Mouse (Mus musculus): ENCODE measurements at regions not wholly inside any gene's neighbourhood (a gene's known extent, or its start where the extent isn't known, plus 50 kb on each side); places are given as distances from the start of the nearest gene placed in this dataset.

GRCm38 (mm10) chr9:115600228-115600627, 290.0 kb upstream of the Stt3b start:
- ATAC-seq (replicated peaks; ENCODE audit: insufficient number of reproducible peaks, insufficient read depth, low FRiP score, low read depth), result no peak
- no peak overlapping the region for H3K27ac ChIP-seq
- H3K4me2 ChIP-seq, result no peak overlapping the region
- no peaks in the 10 kb centered on the region for H3K36me3 ChIP-seq
- no peak overlapping the region for H3K4me3 ChIP-seq
- no peaks in the 10 kb centered on the region for H3K9me3 ChIP-seq (replicated peaks)
- H3K4me1 ChIP-seq (replicated peaks), result no peaks in the 10 kb centered on the region
- no peak overlapping the region for H3K9ac ChIP-seq
- 82% methylated on average over 9 of the region's 9 CpGs for WGBS
- H3K27me3 ChIP-seq, result no peaks in the 10 kb centered on the region

- no peaks in the 10 kb centered on the region for H3K27me3 ChIP-seq
- 68% methylated on average over 2 of the region's 2 CpGs for WGBS
- no peak overlapping the region for H3K4me3 ChIP-seq
- no peaks in the 10 kb centered on the region for H3K9me3 ChIP-seq (replicated peaks)
- no peaks in the 10 kb centered on the region for H3K4me1 ChIP-seq (replicated peaks)
- H3K4me2 ChIP-seq, result no peak overlapping the region
- no peak overlapping the region for H3K9ac ChIP-seq
- no peaks in the 10 kb centered on the region for H3K36me3 ChIP-seq
- ATAC-seq (replicated peaks; ENCODE audit: insufficient number of reproducible peaks, insufficient read depth, low FRiP score, low read depth), result no peak
- no peak overlapping the region for H3K27ac ChIP-seq
These were observed 290.6 kb upstream of the Stt3b start for GRCm38 (mm10) chr9:115600826-115601225.

DNA sequence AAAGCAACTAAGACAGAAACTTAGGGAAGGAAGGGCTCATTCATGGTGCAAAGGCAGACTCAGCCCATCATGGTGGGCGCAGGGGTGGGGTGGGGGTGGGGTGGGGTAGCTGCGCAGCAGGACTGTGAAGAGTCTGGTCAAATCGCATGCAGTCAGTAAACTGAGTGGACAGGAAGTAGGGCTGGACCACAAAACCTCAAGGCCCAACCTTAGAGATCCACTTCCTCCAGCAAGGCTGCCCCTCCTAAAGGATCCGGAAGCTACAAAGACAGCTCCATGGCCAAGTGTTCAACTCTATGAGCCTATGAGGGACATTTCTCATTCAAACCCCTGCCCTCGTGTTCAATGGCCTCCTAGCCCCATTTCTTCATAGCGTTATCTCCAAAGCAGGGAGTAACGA, 292.6 kb upstream of the Stt3b start:
- H3K27me3 ChIP-seq, result no peaks in the 10 kb centered on the region
- no peaks in the 10 kb centered on the region for H3K4me1 ChIP-seq (replicated peaks)
- ATAC-seq (replicated peaks; ENCODE audit: insufficient number of reproducible peaks, insufficient read depth, low FRiP score, low read depth), result no peak
- WGBS, result 90% methylated on average over 7 of the region's 7 CpGs
- H3K9ac ChIP-seq, result no peak overlapping the region
- no peak overlapping the region for H3K4me3 ChIP-seq
- no peak overlapping the region for H3K4me2 ChIP-seq
- H3K36me3 ChIP-seq, result no peaks in the 10 kb centered on the region
- H3K27ac ChIP-seq, result no peak overlapping the region
- no peaks in the 10 kb centered on the region for H3K9me3 ChIP-seq (replicated peaks)

DNA sequence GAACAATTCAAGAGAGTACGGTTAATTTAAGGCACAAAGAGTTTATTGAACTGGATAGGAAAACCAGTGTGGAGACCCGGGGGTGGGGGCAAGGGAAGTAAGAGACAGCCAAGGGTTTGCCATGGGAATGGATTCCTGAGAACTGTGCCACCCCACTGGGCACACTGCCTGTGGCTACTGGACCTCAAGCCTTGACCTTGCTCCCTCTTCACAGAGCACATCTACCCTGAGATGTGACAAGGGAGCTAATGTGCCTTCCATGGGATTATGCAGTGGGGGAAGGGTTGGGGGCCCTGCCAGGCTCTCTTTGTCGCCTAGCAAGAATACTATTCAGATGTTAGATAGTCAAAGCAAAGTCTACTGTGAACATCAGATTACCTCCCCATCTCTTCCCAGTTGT, 294.2 kb upstream of the Stt3b start:
- Histone ChIP-seq H3K9me3 (replicated peaks) (no peaks in the 10 kb centered on the region), H3K27me3 (no peaks in the 10 kb centered on the region), H3K4me1 (replicated peaks) (peaks cover 6% of the 10 kb centered on the region), H3K36me3 (no peaks in the 10 kb centered on the region), H3K9ac (no peak overlapping the region), H3K4me3 (no peak overlapping the region), H3K4me2 (no peak overlapping the region), H3K27ac (no peak overlapping the region)
- 79% methylated on average over 3 of the region's 3 CpGs for WGBS
- ATAC-seq (replicated peaks; ENCODE audit: insufficient number of reproducible peaks, insufficient read depth, low FRiP score, low read depth), result no peak

DNA sequence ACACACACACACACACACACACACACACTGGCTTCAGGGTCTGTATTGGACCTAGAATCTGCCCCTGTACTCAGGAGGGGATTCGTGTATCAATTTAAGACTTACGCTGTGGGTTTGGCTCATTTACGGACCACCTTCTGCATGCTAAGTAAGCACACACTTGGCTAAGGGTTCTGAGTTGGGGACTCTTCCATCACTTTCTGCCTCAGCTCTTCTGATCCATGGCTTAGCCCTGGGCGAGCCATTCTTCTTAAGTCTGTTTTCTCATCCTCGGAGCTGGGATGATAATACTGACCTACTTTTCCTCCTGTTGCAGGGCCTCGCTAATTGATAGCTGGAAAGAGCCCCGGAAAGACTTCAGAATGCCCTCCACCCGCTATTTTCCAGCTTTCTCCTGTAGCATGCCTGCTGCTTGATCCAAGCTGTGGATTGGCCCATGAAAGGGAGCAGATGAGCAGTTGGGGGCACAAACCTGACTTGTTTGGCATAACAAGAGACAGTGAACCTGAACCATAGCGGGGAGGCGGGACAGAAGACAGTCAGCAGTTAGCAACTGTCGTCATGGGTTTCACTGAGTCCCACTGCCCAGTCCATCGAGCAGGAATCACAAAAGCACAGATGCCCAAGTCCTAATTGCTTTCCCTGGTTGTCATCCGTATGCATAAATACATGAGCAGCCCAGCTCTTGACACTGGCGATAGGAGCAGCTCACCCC, 294.9 kb upstream of the Stt3b start:
- H3K9me3 ChIP-seq (replicated peaks), result no peaks in the 10 kb centered on the region
- H3K27me3 ChIP-seq, result no peaks in the 10 kb centered on the region
- H3K36me3 ChIP-seq, result no peaks in the 10 kb centered on the region
- H3K4me1 ChIP-seq (replicated peaks), result peaks cover 6% of the 10 kb centered on the region
- no peak overlapping the region for H3K9ac ChIP-seq
- H3K27ac ChIP-seq, result no peak overlapping the region
- WGBS, result 78% methylated on average over 14 of the region's 14 CpGs
- H3K4me2 ChIP-seq, result no peak overlapping the region
- no peak overlapping the region for H3K4me3 ChIP-seq
- no peak for ATAC-seq (replicated peaks; ENCODE audit: insufficient number of reproducible peaks, insufficient read depth, low FRiP score, low read depth)

GRCm38 (mm10) chr9:115607961-115608360, 297.7 kb upstream of the Stt3b start:
- H3K27me3 ChIP-seq, result no peaks in the 10 kb centered on the region
- no peak for ATAC-seq (replicated peaks; ENCODE audit: insufficient number of reproducible peaks, insufficient read depth, low FRiP score, low read depth)
- H3K4me2 ChIP-seq, result no peak overlapping the region
- H3K4me3 ChIP-seq, result no peak overlapping the region
- 58% methylated on average over 2 of the region's 2 CpGs for WGBS
- H3K9ac ChIP-seq, result no peak overlapping the region
- H3K27ac ChIP-seq, result no peak overlapping the region
- no peaks in the 10 kb centered on the region for H3K9me3 ChIP-seq (replicated peaks)
- H3K36me3 ChIP-seq, result no peaks in the 10 kb centered on the region
- peaks cover 6% of the 10 kb centered on the region for H3K4me1 ChIP-seq (replicated peaks)

DNA sequence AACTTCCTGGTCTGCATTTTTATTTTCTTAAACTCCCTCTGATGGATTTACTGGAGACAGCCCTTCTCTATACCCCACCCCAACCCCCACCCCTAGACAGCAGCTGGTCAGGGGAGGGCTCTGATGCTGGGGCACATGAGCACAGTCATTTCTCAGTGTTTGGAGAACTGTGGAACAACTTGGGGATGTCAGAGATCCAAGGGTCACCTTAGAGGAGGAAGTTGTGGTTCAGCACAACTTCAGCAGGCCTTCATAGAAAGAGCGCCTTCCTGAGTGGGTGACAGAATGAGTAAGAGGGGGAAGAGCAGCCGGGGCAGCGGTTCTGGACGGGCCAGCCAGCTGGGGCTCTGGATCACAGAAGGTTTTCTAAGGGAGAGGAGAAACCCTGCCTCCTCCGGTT, 298.2 kb upstream of the Stt3b start:
- Histone ChIP-seq H3K4me3 (no peak overlapping the region), H3K9me3 (replicated peaks) (no peaks in the 10 kb centered on the region), H3K27me3 (no peaks in the 10 kb centered on the region), H3K27ac (no peak overlapping the region), H3K4me2 (no peak overlapping the region), H3K4me1 (replicated peaks) (peaks cover 6% of the 10 kb centered on the region), H3K9ac (no peak overlapping the region), H3K36me3 (no peaks in the 10 kb centered on the region)
- WGBS, result 65% methylated on average over 5 of the region's 5 CpGs
- no peak for ATAC-seq (replicated peaks; ENCODE audit: insufficient number of reproducible peaks, insufficient read depth, low FRiP score, low read depth)

- Histone ChIP-seq H3K9me3 (replicated peaks) (no peaks in the 10 kb centered on the region), H3K36me3 (no peaks in the 10 kb centered on the region), H3K4me2 (no peak overlapping the region), H3K9ac (no peak overlapping the region), H3K27ac (no peak overlapping the region), H3K4me1 (replicated peaks) (peaks cover 6% of the 10 kb centered on the region), H3K27me3 (no peaks in the 10 kb centered on the region), H3K4me3 (no peak overlapping the region)
- 75% methylated on average over 5 of the region's 5 CpGs for WGBS
- ATAC-seq (replicated peaks; ENCODE audit: insufficient number of reproducible peaks, insufficient read depth, low FRiP score, low read depth), result no peak
These were observed 299.4 kb upstream of the Gadl1 start for GRCm38 (mm10) chr9:115609904-115610303.

- Histone ChIP-seq H3K4me3 (no peak overlapping the region), H3K9me3 (replicated peaks) (no peaks in the 10 kb centered on the region), H3K27me3 (no peaks in the 10 kb centered on the region), H3K27ac (no peak overlapping the region), H3K9ac (no peak overlapping the region), H3K4me2 (no peak overlapping the region), H3K36me3 (no peaks in the 10 kb centered on the region), H3K4me1 (replicated peaks) (peaks cover 6% of the 10 kb centered on the region)
- no peak for ATAC-seq (replicated peaks; ENCODE audit: insufficient number of reproducible peaks, insufficient read depth, low FRiP score, low read depth)
- 85% methylated on average over 5 of the region's 5 CpGs for WGBS
These were observed 297.5 kb upstream of the Gadl1 start for GRCm38 (mm10) chr9:115611713-115612112.

GRCm38 (mm10) chr9:115612908-115613307, 296.3 kb upstream of the Gadl1 start:
- Histone ChIP-seq H3K36me3 (no peaks in the 10 kb centered on the region), H3K4me3 (no peak overlapping the region), H3K9me3 (replicated peaks) (no peaks in the 10 kb centered on the region), H3K4me1 (replicated peaks) (peaks cover 6% of the 10 kb centered on the region), H3K4me2 (no peak overlapping the region), H3K27ac (no peak overlapping the region), H3K9ac (no peak overlapping the region), H3K27me3 (no peaks in the 10 kb centered on the region)
- no peak for ATAC-seq (replicated peaks; ENCODE audit: insufficient number of reproducible peaks, insufficient read depth, low FRiP score, low read depth)
- WGBS, result 55% methylated on average over 6 of the region's 6 CpGs

- no peak overlapping the region for H3K27ac ChIP-seq
- H3K9ac ChIP-seq, result no peak overlapping the region
- no peaks in the 10 kb centered on the region for H3K36me3 ChIP-seq
- no peaks in the 10 kb centered on the region for H3K27me3 ChIP-seq
- H3K4me3 ChIP-seq, result no peak overlapping the region
- H3K4me1 ChIP-seq (replicated peaks), result no peaks in the 10 kb centered on the region
- WGBS, result 75% methylated on average over 2 of the region's 2 CpGs
- ATAC-seq (replicated peaks; ENCODE audit: insufficient number of reproducible peaks, insufficient read depth, low FRiP score, low read depth), result no peak
- H3K9me3 ChIP-seq (replicated peaks), result no peaks in the 10 kb centered on the region
- no peak overlapping the region for H3K4me2 ChIP-seq
These were observed 295.2 kb upstream of the Gadl1 start for GRCm38 (mm10) chr9:115614007-115614406.

GRCm38 (mm10) chr9:115617909-115618308, 291.3 kb upstream of the Gadl1 start:
- 70% methylated on average over 6 of the region's 6 CpGs for WGBS
- ATAC-seq (replicated peaks; ENCODE audit: insufficient number of reproducible peaks, insufficient read depth, low FRiP score, low read depth), result no peak
- Histone ChIP-seq H3K4me1 (replicated peaks) (no peaks in the 10 kb centered on the region), H3K27me3 (no peaks in the 10 kb centered on the region), H3K4me3 (no peak overlapping the region), H3K27ac (no peak overlapping the region), H3K4me2 (no peak overlapping the region), H3K9ac (no peak overlapping the region), H3K9me3 (replicated peaks) (no peaks in the 10 kb centered on the region), H3K36me3 (no peaks in the 10 kb centered on the region)
